Mouse (Mus musculus) lung, postnatal 4 days (tissue): Measurements from ENCODE around the gene Esyt2.

Source experiments
- DNase-seq, 2 experiments: peaks; one replicate each; pipeline ENCODE4 v3.0.0; 2021

Esyt2 gene

DNA sequence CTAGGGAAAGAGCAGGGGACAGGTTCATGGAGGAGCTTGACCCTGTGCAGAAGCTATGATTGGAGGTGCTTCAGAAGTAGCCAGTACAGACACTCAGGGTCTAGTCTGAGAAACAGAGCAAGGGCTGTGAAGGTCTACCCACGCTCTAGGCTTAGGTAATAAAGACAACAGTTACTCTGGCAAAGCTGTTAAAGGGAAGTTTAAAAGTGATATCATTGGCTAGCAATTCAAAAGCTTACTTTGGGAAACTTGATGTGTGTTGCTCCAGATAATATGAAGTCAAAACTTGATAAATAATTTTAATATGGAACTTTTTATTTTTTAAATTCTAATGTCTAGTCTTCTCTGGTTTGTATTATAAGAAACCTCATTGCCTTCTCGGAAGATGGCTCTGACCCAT lies 86.3 kb downstream of the Esyt2 start:
- no peak for DNase-seq

DNA sequence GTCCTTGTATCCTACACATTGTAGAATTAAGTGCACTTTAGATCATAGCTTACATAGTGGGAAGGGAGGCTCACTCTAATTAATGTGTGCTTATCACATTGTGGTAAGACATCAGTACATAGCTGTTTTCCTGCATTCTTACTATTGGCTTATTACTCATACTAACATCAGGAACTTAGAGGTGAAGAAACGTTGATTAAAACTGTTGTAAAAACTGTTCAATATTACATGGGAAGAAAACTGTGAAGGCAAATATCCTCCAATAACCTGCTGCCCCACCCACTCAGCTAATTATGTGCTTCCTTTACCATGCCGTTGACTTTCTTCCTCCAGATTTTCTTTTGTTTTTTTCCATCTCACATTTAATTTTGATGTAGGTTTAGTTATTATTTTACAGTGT lies 87.9 kb downstream of the Esyt2 start:
- DNase-seq = no peak

DNA sequence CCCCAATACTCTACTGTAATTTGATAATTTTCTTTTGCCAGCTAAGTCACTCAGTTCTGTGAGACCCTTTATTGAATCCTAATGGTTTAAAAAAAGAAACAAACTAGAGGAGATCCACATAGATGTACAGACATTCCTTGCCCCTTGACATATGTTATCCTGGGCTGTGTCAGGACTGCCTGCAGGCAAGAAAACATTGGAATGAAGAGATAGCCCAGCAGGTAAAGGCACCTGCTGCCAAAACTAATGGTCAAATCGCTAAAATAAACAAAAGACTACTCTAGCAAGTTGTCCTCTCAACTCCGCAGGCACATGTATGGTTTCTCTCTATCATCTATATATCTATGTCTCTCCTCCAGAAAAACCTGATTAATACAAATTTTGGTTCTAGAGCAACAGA lies 102.1 kb downstream of the Esyt2 start:
- no peak for DNase-seq

DNA sequence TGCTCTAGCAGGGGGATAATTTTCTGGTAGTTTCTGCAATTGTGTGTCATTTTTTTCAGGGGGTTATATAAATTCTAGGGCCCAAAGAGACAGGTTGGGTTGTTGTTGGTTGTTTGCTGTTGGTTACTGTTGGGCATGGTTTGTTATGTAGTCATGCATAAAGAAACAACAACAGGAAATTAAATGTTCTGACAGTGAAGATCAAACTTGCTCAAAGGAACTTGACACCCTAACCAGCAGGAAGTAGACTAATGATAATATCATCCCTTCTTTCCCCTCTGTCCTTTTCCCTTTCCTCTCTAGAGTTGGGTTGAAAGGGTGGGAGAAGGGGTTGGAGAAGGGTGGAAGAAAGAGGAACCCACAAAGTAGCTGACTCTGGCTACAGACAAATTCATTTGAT lies 103.0 kb downstream of the Esyt2 start:
- DNase-seq = no peak

DNA sequence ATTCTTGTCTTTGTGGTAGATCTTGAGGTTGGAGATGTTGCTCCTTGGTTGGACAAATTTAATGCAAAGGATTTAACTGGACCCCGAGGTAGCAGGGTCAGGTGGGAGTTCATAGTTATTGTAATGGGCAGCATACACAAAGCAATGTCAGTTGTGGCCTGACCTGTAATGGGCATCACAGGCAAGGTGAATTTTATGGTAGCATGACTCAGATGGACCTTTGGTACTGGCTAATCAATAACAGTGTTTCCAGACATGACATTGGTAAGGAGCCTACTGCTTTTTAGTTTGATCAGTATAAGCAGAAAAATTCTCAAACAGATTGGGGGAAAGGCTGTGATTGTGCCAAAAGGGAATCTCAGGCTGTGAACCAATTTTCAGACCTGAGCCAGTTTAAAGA lies 105.8 kb downstream of the Esyt2 start:
- no peak for DNase-seq

DNA sequence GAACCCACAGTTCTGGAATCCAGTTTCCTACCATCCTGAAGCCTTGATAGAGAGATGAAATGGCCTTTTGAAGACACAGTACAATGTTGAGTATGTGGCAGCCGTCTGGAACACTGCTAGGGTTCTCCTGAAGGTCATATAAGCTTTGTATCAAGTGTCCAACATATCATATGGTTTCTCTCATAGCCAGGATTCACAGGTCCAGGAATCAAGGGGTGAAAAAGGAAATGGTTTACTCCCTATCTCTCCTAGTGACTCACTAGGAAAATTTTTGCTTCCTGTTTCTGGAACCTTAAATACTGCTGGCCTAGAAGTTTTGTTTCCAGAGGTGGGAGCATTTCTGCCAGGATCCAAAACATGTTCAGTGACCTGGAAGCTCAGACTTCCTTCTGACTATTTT lies 108.9 kb downstream of the Esyt2 start:
- DNase-seq = no peak

DNA sequence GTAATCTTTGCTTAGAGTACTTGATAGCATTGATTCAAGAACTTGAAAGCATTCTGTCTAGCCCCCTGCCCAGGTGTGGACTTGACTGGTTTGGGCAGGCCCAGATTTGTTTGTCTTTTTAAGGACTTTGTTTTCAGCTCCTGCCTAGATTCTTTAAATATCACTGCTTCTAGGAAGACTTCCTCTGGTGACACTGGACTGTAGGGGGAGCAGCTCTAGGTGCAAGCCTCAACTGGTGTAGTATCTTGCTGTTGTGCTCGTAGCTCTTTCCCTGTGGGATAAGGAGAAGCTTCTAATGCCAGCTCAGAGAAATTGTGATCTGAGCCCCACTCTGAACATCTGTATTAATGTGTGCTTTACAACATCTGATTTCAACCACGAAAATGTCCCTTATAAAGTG lies 113.3 kb downstream of the Esyt2 start:
- DNase-seq = no peak

DNA sequence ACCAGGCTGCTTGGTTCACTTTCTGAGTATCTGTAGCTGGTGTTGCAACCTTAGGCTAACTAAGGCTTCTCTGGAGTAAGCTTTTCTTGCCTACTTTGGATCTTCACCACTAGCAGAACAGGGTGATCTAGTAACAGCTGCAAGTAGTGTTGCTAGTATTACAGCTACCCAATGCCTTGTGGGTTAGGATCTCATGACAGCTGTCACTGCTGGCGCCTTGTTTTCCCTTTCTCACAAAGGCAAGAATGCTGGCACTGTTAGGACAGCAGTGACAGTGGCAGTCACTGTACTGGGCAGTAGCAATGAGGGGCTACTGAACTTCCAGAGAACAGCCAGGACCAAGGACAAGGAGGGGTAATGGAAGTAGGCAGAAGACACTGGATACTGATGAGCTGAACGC lies 114.3 kb downstream of the Esyt2 start:
- no peak for DNase-seq

DNA sequence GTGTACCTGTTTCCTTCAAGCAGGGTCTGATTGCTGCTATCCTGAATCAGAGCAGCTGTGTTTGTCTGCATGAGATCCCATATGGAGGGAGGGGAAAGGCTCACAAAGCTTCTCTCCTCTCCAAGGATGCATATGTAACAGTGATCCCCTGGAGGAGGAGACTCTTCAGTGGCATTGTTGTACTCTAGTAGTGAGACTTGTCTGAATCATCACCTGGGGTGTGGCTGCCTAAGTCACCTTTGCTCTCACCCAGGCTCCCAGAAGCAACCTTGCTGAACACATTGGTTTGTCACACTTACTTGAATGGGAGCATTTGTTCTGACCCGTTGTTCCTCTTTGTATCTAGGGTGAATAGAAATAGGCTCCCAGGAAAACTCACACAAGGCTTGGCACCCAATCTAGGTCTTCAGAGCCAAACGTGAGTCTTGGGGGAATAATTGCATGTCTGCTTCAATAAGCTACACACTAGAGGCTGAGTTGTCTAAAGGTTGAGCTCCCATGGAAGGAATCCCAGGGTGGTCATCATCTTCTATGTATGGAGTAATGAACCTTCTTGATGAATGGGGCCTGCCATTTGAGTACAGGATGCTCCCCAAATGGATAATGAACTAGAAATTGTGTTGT lies 115.2 kb downstream of the Esyt2 start:
- DNase-seq = no peak

DNA sequence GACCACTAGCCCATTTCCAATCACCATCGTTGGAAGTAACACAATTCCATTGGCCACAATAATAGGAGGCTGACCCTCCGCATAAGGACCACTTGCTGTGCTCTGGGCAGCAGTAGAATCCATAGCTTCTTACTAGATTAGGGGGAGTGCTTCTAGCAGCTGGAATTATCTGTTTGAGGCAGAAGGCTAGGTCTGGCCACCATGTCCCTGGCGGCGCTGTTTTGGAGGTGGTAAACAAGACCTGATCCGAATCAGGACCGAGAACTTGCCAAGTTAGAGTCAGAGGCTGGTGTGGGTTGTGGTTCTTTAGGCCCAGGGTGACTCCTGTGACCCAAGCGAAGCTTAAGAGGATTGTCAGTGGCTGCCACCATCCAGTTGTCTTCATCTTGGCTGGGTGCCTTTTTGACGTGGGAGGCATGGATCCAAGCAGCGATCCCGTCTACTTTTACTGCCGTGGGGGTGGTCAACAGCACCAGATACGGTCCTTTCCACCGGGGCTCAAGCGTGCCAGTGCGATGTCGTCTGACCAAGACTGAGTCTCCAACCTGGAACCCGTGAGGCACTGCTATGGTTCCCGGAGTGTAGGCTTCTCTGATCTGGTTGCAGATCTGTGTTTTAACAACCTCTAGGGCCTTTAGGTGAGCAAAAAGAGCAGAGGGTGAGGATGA lies 123.2 kb downstream of the Esyt2 start:
- DNase-seq = peak; percentile 7 to 22

DNA sequence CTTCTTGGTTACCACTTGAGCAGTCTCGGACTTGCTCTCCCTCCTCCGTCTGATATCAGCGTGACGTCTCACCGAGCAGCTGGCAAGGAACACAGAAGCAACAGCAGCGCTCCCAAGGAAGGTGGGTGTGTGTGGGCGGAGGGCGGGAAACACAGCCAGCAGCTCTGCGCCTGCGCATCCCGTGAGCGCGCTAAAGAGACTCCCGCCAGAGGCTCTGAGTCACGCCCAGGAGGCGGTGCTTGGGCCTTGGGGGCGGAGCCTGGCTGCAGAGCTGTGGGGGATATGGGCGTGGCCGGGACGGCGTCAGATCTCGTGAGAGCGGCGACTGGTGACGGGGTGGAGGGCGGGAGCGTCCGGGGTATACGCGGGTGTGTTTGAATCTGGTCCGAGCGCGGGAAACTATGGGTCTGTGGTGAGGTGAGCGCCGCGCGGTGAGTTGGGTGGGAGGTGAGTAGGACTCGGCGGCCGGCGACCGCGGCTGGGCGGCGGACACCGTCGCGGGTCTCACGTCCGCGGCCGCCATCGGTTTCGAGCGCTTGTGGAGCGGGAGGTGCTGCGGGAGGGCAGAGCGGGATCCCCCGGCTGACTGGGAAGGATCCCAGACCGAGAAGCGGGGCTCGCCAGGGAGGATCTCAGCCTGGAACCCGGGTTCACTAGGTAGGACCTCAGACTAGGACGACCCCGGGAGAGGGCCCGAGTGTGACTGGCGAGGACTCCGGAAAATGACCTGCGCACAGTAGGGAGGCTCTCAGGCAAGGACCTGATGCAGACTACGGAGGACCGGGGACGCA lies 124.2 kb downstream of the Esyt2 start, which contains the start of gene Ncapg2:
Gene Ncapg2 (plus strand): TSS at position 358 of the 791 bp plus-strand sequence.
- DNase-seq = peak; percentile 99 to 100

DNA sequence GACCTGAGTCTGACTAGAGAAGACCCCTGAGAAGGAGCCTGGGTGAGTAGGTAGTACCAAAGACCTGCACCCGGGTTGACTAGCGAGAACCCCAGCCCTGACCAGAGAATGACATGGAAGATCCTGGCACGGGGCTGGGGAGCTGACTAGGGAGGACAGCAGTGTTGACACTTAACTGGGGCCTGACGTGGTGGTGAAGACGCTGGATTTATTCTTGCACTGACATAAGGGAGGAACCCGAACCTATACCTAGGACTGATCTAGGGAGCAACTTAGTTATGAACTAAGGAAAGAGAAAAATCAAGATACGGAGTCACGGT lies 124.8 kb downstream of the Esyt2 start:
- no peak for DNase-seq

DNA sequence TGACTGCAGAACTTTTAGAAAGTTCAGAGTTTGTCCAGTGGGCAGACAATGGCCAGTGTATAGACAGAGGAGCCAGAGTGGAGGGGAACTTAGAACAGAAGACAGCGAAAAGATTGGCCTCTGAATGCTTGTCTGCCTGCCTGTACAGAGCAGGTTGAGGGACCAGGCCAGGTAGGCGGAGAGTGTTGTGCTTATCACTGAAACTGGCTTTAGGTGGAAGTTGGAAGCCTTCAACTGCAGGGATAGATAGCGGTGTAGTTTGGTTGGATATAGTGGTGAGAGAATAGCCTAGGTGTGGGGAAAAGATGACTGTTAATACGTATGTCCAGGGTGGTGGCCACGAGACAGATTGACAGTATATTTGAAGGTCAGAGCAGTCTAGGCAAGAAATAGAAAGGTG lies 126.9 kb downstream of the Esyt2 start:
- no peak for DNase-seq

DNA sequence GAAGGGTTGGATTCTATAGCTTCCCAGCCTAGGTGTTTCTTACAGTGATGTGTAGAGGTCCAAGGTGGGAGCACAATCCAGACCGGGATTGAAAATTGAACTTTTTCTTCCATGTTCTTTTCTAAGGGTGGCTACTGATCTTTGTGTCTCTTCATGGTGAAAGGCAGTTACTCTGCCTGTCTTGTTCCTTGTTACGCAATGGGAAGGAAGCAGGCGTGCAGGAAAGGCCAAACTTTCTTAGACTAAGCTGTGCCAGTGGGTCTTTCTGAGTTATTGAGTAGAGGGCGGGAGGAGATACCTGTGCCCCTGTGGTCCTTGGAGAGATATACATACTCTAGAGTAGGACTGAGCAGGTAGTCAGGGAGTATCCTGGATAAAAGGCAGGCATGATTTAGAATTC lies 133.9 kb downstream of the Esyt2 start:
- DNase-seq = no peak

DNA sequence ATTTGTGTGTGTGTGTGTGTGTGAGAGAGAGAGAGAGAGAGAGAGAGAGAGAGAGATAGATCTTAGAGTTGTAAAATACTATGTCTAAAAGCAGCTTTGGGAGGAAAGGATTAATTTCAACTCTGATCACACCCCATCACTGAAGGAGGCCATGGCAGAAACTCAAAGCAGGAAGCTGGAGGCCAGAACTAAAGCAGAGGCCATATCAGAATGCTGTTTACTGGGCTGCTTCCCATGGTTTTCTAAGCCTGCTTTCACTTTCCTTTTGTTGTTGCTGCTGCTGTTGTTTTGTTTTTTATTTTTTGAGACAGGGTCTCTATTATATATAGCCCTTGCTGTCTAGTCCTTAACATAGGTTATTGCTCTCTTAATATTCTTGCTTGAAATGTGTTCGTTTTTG lies 135.5 kb downstream of the Esyt2 start:
- DNase-seq = no peak

DNA sequence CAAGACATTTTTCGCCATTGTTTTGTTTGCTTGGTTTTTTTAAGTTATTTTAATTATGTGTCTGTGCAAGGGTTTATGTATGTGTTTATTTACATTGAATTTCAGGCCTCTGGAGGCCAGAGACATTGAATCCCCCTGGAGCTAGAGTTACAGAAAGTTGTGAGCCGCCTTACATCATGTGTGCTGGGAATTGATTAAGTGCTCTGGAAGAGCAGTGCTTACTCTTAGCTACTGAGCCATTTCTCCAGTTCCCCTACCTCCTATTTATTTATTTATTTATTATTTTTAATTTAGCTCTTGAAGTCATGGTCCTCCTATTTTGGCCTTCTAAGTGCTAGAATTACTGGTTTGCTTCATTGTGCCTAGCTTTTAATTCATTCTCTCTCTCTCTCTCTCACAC lies 140.7 kb downstream of the Esyt2 start:
- DNase-seq = no peak

DNA sequence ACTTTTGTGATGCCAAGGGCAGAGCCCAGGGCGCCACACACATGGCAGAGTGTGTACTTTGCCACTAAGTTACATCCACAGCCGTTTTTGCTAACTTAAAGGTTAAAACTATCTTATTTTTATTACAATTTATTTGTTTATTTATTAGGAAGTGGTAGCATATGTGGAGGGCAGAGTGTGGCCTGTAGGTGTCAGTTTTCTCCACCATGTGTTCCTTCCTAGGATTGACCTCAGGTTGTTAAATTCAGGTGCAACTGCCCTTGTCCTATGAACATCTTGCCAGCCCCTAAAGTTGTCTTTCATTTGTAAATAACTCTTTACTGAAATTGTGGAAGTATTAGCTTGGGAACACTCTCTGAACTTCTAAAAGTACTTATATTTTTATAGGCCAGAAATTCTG lies 144.4 kb downstream of the Esyt2 start:
- DNase-seq = no peak

DNA sequence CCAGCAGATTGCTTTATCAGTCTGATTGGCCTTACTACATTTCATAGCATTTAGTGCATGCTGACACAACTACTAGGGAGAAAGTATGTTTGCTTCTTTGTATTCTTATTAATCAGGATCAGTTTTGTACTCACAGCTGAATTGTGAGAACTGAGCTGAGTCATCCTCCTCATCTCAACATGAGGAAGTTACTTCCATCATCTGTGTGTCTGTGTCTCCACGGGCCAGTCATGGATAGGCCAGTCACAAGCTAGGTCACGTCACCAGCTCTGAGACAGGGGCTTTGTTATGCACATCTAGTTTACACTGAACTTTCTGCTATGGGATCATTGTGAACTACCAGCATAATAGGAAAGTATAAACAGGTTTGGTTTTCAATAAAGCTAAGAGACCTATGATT lies 152.7 kb downstream of the Esyt2 start:
- no peak for DNase-seq

DNA sequence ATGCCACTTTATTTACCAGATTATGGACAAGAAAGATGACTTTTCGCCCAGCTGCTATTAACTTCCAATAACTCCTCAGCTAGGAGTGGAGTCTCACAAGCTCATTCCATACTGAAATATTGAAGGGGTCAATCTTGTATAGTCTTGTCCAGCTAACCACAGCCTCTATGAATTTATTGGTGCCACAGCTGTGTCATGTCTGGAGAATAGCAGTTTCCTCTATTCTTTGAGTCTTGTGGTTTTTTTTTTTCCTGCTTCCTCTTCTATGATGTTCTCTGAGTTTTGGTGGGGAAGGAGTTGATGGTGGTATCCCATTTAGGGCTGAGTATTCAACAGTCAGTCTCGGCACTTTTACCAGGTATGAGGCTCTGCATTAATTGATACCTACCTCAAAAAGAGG lies 154.2 kb downstream of the Esyt2 start:
- DNase-seq = no peak

DNA sequence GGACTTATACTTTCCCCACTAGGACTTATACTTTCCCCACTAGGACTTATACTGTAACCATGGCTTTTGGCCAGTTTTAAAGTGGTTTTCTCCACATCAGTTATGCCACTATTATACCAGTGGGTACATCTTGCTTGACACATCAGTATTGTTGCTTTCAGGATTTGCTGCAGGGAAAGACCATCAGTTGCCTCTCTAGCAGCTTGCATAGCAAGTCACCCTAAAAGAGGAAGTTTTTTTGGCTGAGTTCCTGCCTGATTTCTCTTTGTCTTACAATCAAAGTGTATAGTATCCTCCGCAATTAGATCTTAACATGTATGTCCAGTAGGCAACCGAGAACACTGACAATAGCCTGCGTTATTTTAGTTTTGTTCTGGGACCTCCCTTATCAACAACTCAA lies 155.1 kb downstream of the Esyt2 start:
- no peak for DNase-seq

DNA sequence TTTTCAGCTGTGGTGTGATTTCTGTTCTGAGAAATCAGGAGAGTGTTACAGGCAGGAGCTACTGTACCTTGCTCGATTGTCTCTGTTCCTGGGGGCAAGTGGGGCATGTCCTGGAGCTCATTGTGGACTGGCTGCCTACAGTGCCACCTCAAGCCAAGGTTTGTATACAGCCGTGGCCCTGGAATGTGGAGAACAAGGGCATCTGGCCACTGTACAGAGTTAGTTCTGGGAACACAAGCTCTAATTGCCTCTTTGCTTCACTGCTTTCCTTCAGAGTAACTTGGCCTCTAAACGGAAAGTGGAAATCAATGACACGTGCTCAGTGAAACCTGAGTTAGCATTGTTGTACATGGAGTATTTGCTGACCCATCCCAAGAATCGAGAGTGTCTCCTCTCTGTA lies 157.6 kb downstream of the Esyt2 start:
- DNase-seq = no peak
